Mouse (Mus musculus) liver, embryonic 14.5 days (tissue): Measurements from ENCODE around the gene Celf2.

ENCODE experiments used
- CTCF ChIP-seq: IDR thresholded peaks from 2 replicates; pipeline ENCODE4 v1.5.1; 2016; ENCODE audit warnings: antibody characterized with exemption, low read depth, control low read depth
- EP300 ChIP-seq: IDR thresholded peaks from 2 replicates; pipeline ENCODE4 v1.6.1; 2016; ENCODE audit warnings: antibody characterized with exemption, low read depth

- TF ChIP-seq CTCF, result no peak
- TF ChIP-seq EP300, result no peak
Observed at GRCm38 (mm10) chr2:6710687-6711430, 798.5 kb downstream of the Celf2 start.
